Mouse (Mus musculus) midbrain, embryonic 14.5 days (tissue): ENCODE results near the gene Cnr1. TPM values are rescaled to one million over a fixed set of nuclear protein-coding genes. Genes with fewer than 3 reads are reported as not detected.
A peak's percentile ranks its signal among the peaks of the same experiment; 100 is the strongest.

ENCODE experiments used
- ATAC-seq: fragments of 200-750 bp; cut with Nextera tagmentation; 2 replicates; pipeline ENCODE4 v1.8.0; 2017; ENCODE audit warnings: moderate number of reproducible peaks, moderate library complexity; ENCODE audit not compliant: low FRiP score, low TSS enrichment
- DNase-seq: peaks from one replicate; pipeline ENCODE4 v3.0.0-alpha.2; 2015
- H3K27ac ChIP-seq: fragments of 300-500 bp; sonication (generic); replicated peaks from 2 replicates; pipeline ENCODE4 v1.5.1; 2014; ENCODE audit warnings: mild to moderate bottlenecking, low read depth, low read length, moderate library complexity
- H3K27me3 ChIP-seq: fragments of 300-500 bp; sonication (generic); 2 replicates; pipeline ENCODE4 v1.6.1; 2014; ENCODE audit warnings: low read length, control low read depth, mixed read lengths; ENCODE audit not compliant: control insufficient read depth, insufficient read depth
- H3K36me3 ChIP-seq: fragments of 300-500 bp; sonication (generic); 2 replicates; pipeline ENCODE4 v1.6.1; 2014; ENCODE audit warnings: low read length, control low read depth; ENCODE audit not compliant: control insufficient read depth, insufficient read depth
- H3K4me1 ChIP-seq: fragments of 300-500 bp; sonication (generic); 2 replicates; pipeline ENCODE4 v1.6.1; 2014; ENCODE audit warnings: mild to moderate bottlenecking, antibody characterized with exemption, low read length, control low read depth; ENCODE audit not compliant: control insufficient read depth, insufficient read depth
- H3K4me2 ChIP-seq: fragments of 300-500 bp; sonication (generic); 2 replicates; pipeline ENCODE4 v1.6.1; 2014; ENCODE audit warnings: mild to moderate bottlenecking, low read length, moderate library complexity
- H3K4me3 ChIP-seq: fragments of 300-500 bp; sonication (generic); replicated peaks from 2 replicates; pipeline ENCODE4 v1.5.1; 2014; ENCODE audit warnings: low read depth, low read length
- H3K9ac ChIP-seq: fragments of 300-500 bp; sonication (generic); replicated peaks from 2 replicates; pipeline ENCODE4 v1.6.1; 2014; ENCODE audit warnings: mild to moderate bottlenecking, low read length, moderate library complexity
- H3K9me3 ChIP-seq: fragments of 300-500 bp; sonication (generic); 2 replicates; pipeline ENCODE4 v1.6.1; 2016; ENCODE audit warnings: low read length, control low read depth, mixed read lengths; ENCODE audit not compliant: control insufficient read depth
- WGBS: fragments of 180-500 bp; shearing (Covaris S2); extraction: QIAGEN DNeasy Blood & Tissue Kit; methylation state at CpG from one replicate; pipeline ENCODE4 v1.1.7; 2014; 5-methylcytosine and 5-hydroxymethylcytosine counted together
- polyA plus RNA-seq: library from polyadenylated mRNA; unstranded; fragments of >200 nt; fragmentation: Nextera tagmentation; extraction: Ambion mirVana; gene quantifications from 2 replicates; pipeline ENCODE4 v1.2.1, GENCODE M21; 2014

Cnr1 gene
- 75.5 and 80.8 TPM in 2 replicates for polyA plus RNA-seq

- Histone ChIP-seq H3K4me1 (peaks cover 10% of the 10 kb centered on the region; the same call in 1 of the 2 replicates), H3K9ac (peak within 1 kb of the TSS; percentile 93), H3K27me3 (no peaks in the 10 kb centered on the region), H3K27ac (peak within 1 kb of the TSS; percentile 92), H3K4me3 (peak within 1 kb of the TSS; percentile 75), H3K9me3 (no peaks in the 10 kb centered on the region), H3K4me2 (peak within 1 kb of the TSS; percentile 88), H3K36me3 (no peaks in the 10 kb centered on the region)
- DNase-seq (peak; percentile 88), ATAC-seq (peak; percentile 90)
- WGBS = under 1% methylated on average over 69 of the region's 77 CpGs
These were observed at the start of gene Cnr1 for GRCm38 (mm10) chr4:33924234-33924888. Gene Cnr1, plus strand, starts transcription at chr4:33924593.

DNA sequence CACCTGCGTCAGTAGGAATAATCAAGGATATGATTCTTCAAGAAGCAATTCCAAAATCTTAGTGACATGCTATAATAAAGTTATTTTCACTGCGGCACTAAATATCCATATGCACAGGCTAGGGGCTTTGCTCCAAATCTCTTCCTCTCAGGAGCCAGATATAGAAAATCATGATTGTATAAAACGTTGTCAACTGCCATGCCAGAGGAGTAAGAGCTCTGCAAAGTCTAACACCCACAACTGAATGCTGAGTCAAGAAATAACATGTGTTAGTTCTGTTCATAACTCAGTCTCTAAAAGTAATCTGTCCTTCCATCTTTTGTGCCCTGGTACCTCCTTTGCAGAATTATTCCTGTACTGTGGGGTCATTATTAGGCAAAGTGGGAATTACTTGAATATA, 44.4 kb upstream of the Cnr1 start:
- H3K36me3 ChIP-seq = no peaks in the 10 kb centered on the region
- no peak overlapping the region for H3K27ac ChIP-seq
- DNase-seq (no peak), ATAC-seq (no peak)
- H3K9me3 ChIP-seq = peaks cover 5% of the 10 kb centered on the region; the same call in 1 of the 2 replicates
- H3K4me2 ChIP-seq = no peak overlapping the region
- no peaks in the 10 kb centered on the region for H3K4me1 ChIP-seq
- 90% methylated on average over 3 of the region's 3 CpGs for WGBS
- H3K27me3 ChIP-seq = no peaks in the 10 kb centered on the region
- no peak overlapping the region for H3K9ac ChIP-seq
- H3K4me3 ChIP-seq = no peak overlapping the region

DNA sequence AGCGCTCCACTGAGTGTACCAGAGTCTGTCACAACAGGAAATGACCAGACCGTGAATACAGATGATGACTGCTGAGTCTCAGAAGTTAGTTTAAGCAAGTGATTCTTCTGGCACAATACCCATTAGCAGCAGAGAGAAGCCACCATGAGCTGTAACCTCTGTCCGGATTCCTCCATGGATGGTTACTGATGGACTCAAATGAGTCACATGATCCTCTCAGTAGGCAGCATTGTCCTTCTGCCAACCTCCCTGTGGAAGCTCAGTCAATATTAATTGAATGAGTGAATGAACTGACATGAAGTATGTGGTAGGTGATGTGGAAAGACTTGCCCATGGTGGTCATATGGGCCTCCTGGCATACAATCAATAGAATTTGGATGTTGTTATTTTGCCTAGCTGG, 38.4 kb upstream of the Cnr1 start:
- no peak overlapping the region for H3K4me3 ChIP-seq
- H3K9me3 ChIP-seq = peaks cover 5% of the 10 kb centered on the region; the same call in 1 of the 2 replicates
- no peaks in the 10 kb centered on the region for H3K36me3 ChIP-seq
- H3K4me1 ChIP-seq = no peaks in the 10 kb centered on the region
- no peak for ATAC-seq
- no peak overlapping the region for H3K4me2 ChIP-seq
- no peaks in the 10 kb centered on the region for H3K27me3 ChIP-seq
- no peak overlapping the region for H3K27ac ChIP-seq
- no peak overlapping the region for H3K9ac ChIP-seq
- 80% methylated on average over 3 of the region's 3 CpGs for WGBS
- no peak for DNase-seq

DNA sequence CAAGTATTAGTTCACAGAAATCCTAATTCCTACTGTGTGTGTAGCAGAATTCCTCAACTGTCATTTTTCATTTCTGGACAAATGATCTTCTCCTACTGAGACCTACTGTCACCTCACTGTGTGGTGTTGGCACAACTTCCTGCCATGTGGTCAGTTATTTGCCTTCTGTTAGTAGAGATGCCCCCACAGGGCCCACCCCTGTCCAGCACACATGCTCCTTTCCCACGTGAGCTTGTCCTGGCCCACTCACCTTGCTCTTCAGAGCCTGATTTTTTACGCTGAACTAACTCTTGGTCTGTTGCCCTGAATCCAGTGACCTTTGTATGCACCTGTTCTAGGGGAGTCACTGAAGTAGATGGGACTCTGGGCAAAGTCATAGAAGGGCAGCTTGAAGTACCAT, 34.4 kb upstream of the Cnr1 start:
- Histone ChIP-seq H3K4me2 (no peak overlapping the region), H3K4me1 (no peaks in the 10 kb centered on the region), H3K27ac (no peak overlapping the region), H3K4me3 (no peak overlapping the region), H3K9me3 (no peaks in the 10 kb centered on the region), H3K36me3 (no peaks in the 10 kb centered on the region), H3K9ac (no peak overlapping the region), H3K27me3 (no peaks in the 10 kb centered on the region)
- 87% methylated on average over 2 of the region's 2 CpGs for WGBS
- ATAC-seq (no peak), DNase-seq (no peak)

- Histone ChIP-seq H3K27me3 (no peaks in the 10 kb centered on the region), H3K36me3 (no peaks in the 10 kb centered on the region), H3K4me1 (no peaks in the 10 kb centered on the region), H3K9me3 (no peaks in the 10 kb centered on the region), H3K4me2 (no peak overlapping the region), H3K9ac (no peak overlapping the region), H3K27ac (no peak overlapping the region), H3K4me3 (no peak overlapping the region)
- WGBS = 41% methylated on average over 7 of the region's 7 CpGs
- no peak for DNase-seq
- ATAC-seq = no peak
These were observed 32.1 kb upstream of the Cnr1 start for GRCm38 (mm10) chr4:33892178-33892869.

- no peaks in the 10 kb centered on the region for H3K9me3 ChIP-seq
- H3K36me3 ChIP-seq = no peaks in the 10 kb centered on the region
- no peaks in the 10 kb centered on the region for H3K27me3 ChIP-seq
- no peaks in the 10 kb centered on the region for H3K4me1 ChIP-seq
- 85% methylated on average over 7 of the region's 7 CpGs for WGBS
- H3K4me2 ChIP-seq = no peak overlapping the region
- H3K4me3 ChIP-seq = no peak overlapping the region
- ATAC-seq = no peak
- no peak overlapping the region for H3K9ac ChIP-seq
- DNase-seq = no peak
- no peak overlapping the region for H3K27ac ChIP-seq
These were observed 30.6 kb upstream of the Cnr1 start for GRCm38 (mm10) chr4:33893841-33894240.

DNA sequence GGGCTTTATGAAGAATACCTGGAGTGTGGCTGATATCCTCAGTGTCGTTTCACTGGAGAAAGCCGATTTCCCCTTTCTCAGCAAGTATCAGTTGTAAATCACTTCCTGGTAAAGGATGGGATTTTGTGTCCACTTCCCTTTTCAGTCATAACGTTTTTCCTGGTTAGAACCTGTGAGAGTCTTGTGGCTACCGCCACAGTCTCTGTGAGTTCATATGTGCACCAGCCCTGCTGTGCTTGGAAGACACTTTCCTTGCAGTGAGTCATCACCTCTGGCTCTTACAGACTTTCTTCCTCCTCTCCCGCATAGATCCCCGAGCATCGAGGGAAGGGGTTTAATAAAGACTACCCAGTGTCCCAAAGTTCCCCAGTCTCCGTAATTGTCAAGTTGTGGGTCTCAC, 29.3 kb upstream of the Cnr1 start:
- Histone ChIP-seq H3K4me2 (no peak overlapping the region), H3K9ac (no peak overlapping the region), H3K9me3 (no peaks in the 10 kb centered on the region), H3K27me3 (no peaks in the 10 kb centered on the region), H3K27ac (no peak overlapping the region), H3K4me3 (no peak overlapping the region), H3K36me3 (no peaks in the 10 kb centered on the region), H3K4me1 (no peaks in the 10 kb centered on the region)
- WGBS = 81% methylated on average over 8 of the region's 8 CpGs
- ATAC-seq = no peak
- DNase-seq = no peak

DNA sequence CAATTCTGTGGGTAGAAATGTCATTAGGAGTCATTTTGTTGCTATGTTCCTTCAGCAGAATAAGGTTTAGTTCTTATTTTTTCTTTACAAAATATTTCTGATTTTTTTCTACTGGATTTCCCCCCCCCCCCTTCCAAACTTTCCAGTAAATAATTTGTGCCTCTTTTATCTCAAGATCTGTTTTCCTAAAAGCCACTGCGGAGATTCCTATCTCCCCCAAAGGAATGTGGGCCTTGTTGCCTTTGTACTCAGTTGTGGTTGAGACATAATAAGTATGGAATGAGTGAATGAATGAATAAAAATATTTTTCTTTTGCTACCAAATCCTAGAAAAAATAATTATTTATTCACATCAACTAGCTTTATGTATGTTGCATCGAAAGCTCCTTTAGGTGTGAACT, 28.9 kb upstream of the Cnr1 start:
- ATAC-seq (no peak), DNase-seq (no peak)
- H3K4me2 ChIP-seq = no peak overlapping the region
- WGBS = 91% methylated on average over 2 of the region's 2 CpGs
- no peaks in the 10 kb centered on the region for H3K9me3 ChIP-seq
- no peak overlapping the region for H3K4me3 ChIP-seq
- no peaks in the 10 kb centered on the region for H3K4me1 ChIP-seq
- no peaks in the 10 kb centered on the region for H3K36me3 ChIP-seq
- no peak overlapping the region for H3K27ac ChIP-seq
- no peak overlapping the region for H3K9ac ChIP-seq
- H3K27me3 ChIP-seq = no peaks in the 10 kb centered on the region

DNA sequence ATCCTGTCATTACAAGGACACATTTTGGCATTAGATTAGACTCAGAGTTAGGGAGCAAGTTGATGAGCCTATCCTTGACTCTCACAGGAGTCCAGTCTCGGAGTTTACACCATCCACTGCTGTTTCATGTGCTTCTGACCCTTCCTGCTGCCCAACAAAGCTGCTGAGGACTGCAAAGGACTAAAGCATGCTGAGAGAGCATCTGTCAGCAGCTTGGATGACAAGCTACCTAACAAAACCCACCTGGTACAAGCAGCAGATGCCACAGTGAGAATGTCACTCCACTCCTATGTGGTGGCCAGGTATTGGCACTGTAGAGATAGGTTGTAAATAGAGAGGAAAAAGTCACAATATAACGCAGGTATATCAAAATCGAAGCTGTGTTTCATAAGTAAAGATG, 22.7 kb upstream of the Cnr1 start:
- Histone ChIP-seq H3K36me3 (no peaks in the 10 kb centered on the region), H3K9ac (no peak overlapping the region), H3K4me3 (no peak overlapping the region), H3K9me3 (no peaks in the 10 kb centered on the region), H3K27ac (no peak overlapping the region), H3K27me3 (no peaks in the 10 kb centered on the region), H3K4me2 (no peak overlapping the region), H3K4me1 (no peaks in the 10 kb centered on the region)
- 89% methylated on average over 3 of the region's 3 CpGs for WGBS
- no peak for DNase-seq
- ATAC-seq = no peak
